Mouse (Mus musculus): Measurements from ENCODE around the gene Hspbp1. TPM values are rescaled to one million over a fixed set of nuclear protein-coding genes. Genes with fewer than 3 reads are reported as not detected.

The Hspbp1 gene
- polyA plus RNA-seq, 1 experiment from 2014 or later, result 103 TPM

- 84% methylated on average over 2 of the region's 2 CpGs for WGBS
- ATAC-seq (ENCODE audit: insufficient number of reproducible peaks, insufficient read depth, low FRiP score, low TSS enrichment), result no peak
- Histone ChIP-seq H3K36me3 (peaks cover 25% of the 10 kb centered on the region), H3K27ac (no peak overlapping the region), H3K4me3 (no peak overlapping the region), H3K4me1 (no peaks in the 10 kb centered on the region), H3K9me3 (no peaks in the 10 kb centered on the region), H3K27me3 (no peaks in the 10 kb centered on the region), H3K4me2 (replicated peaks) (no peak overlapping the region), H3K9ac (no peak overlapping the region)
Observed at GRCm38 (mm10) chr7:4625928-4626327, 58.9 kb downstream of the Hspbp1 start.

DNA sequence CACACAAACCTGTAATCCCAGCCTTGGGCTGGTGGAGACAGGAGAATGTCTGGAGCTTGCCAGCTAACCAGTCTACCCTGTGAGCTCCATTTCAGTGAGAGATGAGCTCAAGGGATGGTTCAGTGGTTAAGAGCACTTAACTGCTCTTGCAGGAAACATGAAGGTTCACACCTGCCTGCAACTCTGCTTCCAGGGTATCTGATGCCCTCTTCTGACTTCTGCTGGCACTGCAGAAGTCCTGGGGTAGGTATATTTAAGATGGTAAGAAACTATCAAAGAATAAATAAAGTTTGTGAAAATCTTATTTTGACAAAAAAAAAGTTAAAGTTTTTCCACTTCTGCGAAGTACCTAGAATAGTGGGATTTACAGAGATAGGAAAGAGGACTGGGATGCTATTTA, 60.5 kb downstream of the Hspbp1 start:
- H3K27me3 ChIP-seq, result no peaks in the 10 kb centered on the region
- WGBS, result 43% methylated on average over 1 of the region's 1 CpGs
- no peak overlapping the region for H3K9ac ChIP-seq
- no peaks in the 10 kb centered on the region for H3K4me1 ChIP-seq
- peaks cover 13% of the 10 kb centered on the region for H3K36me3 ChIP-seq
- H3K27ac ChIP-seq, result no peak overlapping the region
- ATAC-seq (ENCODE audit: insufficient number of reproducible peaks, insufficient read depth, low FRiP score, low TSS enrichment), result no peak
- H3K4me2 ChIP-seq (replicated peaks), result no peak overlapping the region
- no peak overlapping the region for H3K4me3 ChIP-seq
- H3K9me3 ChIP-seq, result no peaks in the 10 kb centered on the region

DNA sequence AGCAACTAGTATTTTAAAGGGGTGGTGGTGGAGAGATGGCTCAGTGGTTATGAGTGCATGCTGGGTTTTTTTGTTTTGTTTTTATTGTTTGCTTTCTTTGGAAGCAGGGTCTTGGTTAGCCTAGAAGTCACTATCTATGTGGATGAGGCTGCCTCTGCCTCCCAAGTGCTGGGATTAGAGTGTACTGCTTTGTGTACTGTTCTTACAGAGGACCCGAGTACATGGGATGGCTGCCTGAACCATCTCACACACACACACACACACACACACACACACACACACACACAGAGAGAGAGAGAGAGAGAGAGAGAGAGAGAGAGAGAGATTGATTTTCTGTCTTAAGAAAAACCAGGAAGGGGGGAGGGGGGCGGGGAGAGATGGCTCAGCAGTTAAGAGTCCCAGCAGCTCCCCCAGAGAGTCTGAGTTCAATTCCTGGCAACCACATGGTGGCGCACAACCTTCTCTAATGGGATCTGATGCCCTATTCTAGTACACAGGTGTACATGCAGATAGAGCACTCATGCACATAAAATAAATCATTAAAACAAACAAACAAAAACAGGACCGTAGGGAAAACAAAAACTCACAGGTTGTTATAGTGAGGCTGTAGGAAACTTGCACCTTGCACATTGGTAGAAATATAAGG, 61.2 kb downstream of the Hspbp1 start:
- H3K4me1 ChIP-seq, result no peaks in the 10 kb centered on the region
- ATAC-seq (ENCODE audit: insufficient number of reproducible peaks, insufficient read depth, low FRiP score, low TSS enrichment), result no peak
- 30% methylated on average over 4 of the region's 4 CpGs for WGBS

GRCm38 (mm10) chr7:4619979-4620378, 64.9 kb downstream of the Hspbp1 start:
- no peak overlapping the region for H3K4me3 ChIP-seq
- ATAC-seq (ENCODE audit: insufficient number of reproducible peaks, insufficient read depth, low FRiP score, low TSS enrichment), result no peak
- H3K9ac ChIP-seq, result no peak overlapping the region
- no peaks in the 10 kb centered on the region for H3K4me1 ChIP-seq
- H3K27me3 ChIP-seq, result no peaks in the 10 kb centered on the region
- H3K9me3 ChIP-seq, result no peaks in the 10 kb centered on the region
- no peaks in the 10 kb centered on the region for H3K36me3 ChIP-seq
- no peak overlapping the region for H3K27ac ChIP-seq
- H3K4me2 ChIP-seq (replicated peaks), result no peak overlapping the region
- WGBS, result 27% methylated on average over 1 of the region's 1 CpGs

More for the DNA sequence above, 61.2 kb downstream of the Hspbp1 start:
- H3K27ac ChIP-seq, result no peak overlapping the region
- H3K9me3 ChIP-seq, result no peaks in the 10 kb centered on the region
- no peaks in the 10 kb centered on the region for H3K27me3 ChIP-seq
- peaks cover 6% of the 10 kb centered on the region for H3K36me3 ChIP-seq
- no peak overlapping the region for H3K9ac ChIP-seq
- no peak overlapping the region for H3K4me2 ChIP-seq (replicated peaks)
- no peak overlapping the region for H3K4me3 ChIP-seq

DNA sequence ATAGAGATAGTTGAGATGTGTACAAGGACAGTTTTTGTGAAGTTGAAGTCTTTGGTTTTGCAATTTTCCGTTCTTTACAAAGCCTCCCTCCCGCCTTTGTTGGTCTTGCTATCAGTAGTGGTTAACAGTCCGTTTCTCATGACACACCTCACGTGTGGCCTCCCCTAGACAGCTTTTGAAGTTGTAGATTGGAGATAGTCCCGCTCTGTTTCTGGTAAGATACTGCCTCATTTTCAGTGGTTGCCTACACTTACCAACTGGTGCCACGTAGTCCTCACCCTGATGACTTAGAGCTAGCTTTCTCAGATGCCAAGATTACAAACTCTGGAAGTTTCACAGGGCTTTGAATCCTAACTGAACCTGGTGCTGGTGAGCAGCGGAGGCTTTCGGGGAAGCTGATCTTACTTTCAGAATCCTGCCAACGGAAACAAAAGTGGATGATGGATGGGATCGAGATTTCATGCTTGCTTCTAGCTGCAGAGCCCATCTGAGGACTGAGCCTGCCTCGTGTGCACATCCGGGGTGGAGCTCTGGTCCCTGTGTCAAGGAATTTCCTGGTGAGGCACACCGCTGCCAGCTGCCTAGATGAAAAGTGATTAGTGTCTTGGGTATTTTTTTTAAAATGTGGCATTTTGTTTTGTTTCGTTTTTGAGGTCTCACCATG, 71.0 kb downstream of the Hspbp1 start:
- no peak for ATAC-seq (ENCODE audit: insufficient number of reproducible peaks, insufficient read depth, low FRiP score, low TSS enrichment)
- no peak overlapping the region for H3K9ac ChIP-seq
- no peaks in the 10 kb centered on the region for H3K4me1 ChIP-seq
- 79% methylated on average over 14 of the region's 14 CpGs for WGBS
- H3K9me3 ChIP-seq, result no peaks in the 10 kb centered on the region
- no peak overlapping the region for H3K4me2 ChIP-seq (replicated peaks)
- no peak overlapping the region for H3K27ac ChIP-seq
- H3K27me3 ChIP-seq, result no peaks in the 10 kb centered on the region
- H3K36me3 ChIP-seq, result no peaks in the 10 kb centered on the region
- H3K4me3 ChIP-seq, result no peak overlapping the region

DNA sequence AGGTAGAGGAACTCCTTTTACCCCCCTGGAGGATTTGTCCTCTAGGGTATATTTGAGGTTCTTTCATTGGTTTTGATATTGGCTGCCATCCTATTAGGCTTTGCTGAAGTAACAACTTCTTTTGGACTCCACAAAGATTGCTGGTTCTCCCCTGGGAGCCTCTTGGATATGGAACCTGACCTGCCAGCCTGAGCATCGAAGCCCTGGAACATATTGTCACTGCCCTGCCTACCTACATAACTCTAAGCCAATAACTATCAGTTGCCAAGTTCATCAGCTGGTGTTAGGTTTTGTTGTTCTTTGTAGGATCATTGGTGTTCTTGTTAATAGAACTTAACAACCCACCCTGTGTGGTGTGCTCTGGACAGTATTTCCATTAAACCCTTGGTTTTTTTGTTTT, 71.9 kb downstream of the Hspbp1 start:
- Histone ChIP-seq H3K4me2 (replicated peaks) (no peak overlapping the region), H3K27me3 (no peaks in the 10 kb centered on the region), H3K27ac (no peak overlapping the region), H3K4me1 (no peaks in the 10 kb centered on the region), H3K9me3 (no peaks in the 10 kb centered on the region), H3K4me3 (no peak overlapping the region), H3K9ac (no peak overlapping the region), H3K36me3 (no peaks in the 10 kb centered on the region)
- WGBS, result 61% methylated on average over 1 of the region's 1 CpGs
- no peak for ATAC-seq (ENCODE audit: insufficient number of reproducible peaks, insufficient read depth, low FRiP score, low TSS enrichment)

DNA sequence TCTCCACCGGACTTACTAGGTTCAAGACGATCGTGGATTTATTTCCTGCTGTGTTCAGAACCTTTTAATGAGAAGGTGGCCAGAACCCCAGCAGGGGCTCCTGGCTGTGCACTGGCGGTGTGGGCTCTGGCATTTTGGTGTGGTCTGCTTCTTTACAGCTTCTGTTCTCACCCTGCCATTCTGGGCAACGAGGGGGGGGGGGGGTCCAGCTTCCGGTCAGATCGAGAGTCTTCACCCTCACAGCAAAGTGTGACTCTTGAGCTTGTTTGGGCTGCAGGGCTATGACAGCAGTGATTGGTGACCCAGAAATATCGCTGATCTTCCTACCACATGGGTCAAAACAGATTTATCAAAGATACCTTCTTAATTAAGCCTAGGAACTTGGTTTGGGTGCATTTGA, 72.5 kb downstream of the Hspbp1 start:
- Histone ChIP-seq H3K27ac (no peak overlapping the region), H3K36me3 (no peaks in the 10 kb centered on the region), H3K9ac (no peak overlapping the region), H3K4me2 (replicated peaks) (no peak overlapping the region), H3K4me3 (no peak overlapping the region), H3K9me3 (no peaks in the 10 kb centered on the region), H3K27me3 (no peaks in the 10 kb centered on the region), H3K4me1 (no peaks in the 10 kb centered on the region)
- WGBS, result 68% methylated on average over 8 of the region's 8 CpGs
- no peak for ATAC-seq (ENCODE audit: insufficient number of reproducible peaks, insufficient read depth, low FRiP score, low TSS enrichment)

DNA sequence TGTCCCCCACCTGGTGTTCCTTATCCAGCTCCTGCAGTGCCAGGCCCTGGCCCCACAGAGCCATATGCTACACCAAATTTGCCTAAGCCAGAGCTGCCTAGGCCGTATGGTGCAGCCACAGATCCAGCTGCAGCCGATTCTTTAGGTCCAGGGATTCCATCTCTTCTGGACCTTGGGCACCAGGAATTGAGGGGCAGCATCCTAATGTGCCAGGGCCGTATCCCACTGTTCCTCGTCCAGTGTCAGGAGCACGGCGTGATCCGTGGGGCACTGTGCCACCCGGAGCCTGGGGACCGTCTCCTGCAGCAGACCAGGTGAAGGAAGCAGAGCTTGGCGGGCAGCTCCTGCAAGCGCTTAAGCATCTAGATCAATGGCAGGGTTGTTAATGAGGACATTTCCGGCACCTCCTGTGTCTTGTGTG, 72.9 kb downstream of the Hspbp1 start:
- Histone ChIP-seq H3K9ac (no peak overlapping the region), H3K4me2 (replicated peaks) (no peak overlapping the region), H3K4me3 (no peak overlapping the region), H3K27me3 (no peaks in the 10 kb centered on the region), H3K4me1 (no peaks in the 10 kb centered on the region), H3K9me3 (no peaks in the 10 kb centered on the region), H3K27ac (no peak overlapping the region), H3K36me3 (no peaks in the 10 kb centered on the region)
- WGBS, result 80% methylated on average over 12 of the region's 12 CpGs
- ATAC-seq (ENCODE audit: insufficient number of reproducible peaks, insufficient read depth, low FRiP score, low TSS enrichment), result no peak

DNA sequence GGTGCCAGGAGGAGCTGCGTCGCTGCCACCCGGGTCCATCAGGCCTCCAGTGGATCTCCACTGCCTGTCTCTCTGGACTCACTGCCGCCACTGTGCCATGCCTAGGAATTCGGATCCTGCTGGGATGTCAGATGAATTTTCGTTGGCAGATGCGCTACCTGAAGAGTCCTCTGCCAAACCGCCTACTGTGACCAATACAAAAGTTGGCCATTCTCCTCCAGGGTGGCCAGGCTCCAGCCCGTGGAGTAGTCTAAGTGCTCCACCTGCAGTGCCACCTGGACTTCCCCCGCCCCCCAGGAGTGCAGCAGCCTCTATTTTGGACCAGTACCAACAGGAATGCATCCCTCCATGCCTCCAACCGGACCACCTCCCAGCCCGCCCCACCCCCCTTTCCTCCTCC, 73.4 kb downstream of the Hspbp1 start:
- Histone ChIP-seq H3K27me3 (no peaks in the 10 kb centered on the region), H3K4me1 (no peaks in the 10 kb centered on the region), H3K9me3 (no peaks in the 10 kb centered on the region), H3K9ac (no peak overlapping the region), H3K27ac (no peak overlapping the region), H3K36me3 (no peaks in the 10 kb centered on the region), H3K4me2 (replicated peaks) (no peak overlapping the region), H3K4me3 (no peak overlapping the region)
- WGBS, result 83% methylated on average over 12 of the region's 12 CpGs
- no peak for ATAC-seq (ENCODE audit: insufficient number of reproducible peaks, insufficient read depth, low FRiP score, low TSS enrichment)

Other genes starting within 250 kb of the Hspbp1 start
- gene Rdh13, start 239.4 kb downstream of the Hspbp1 start, polyA plus RNA-seq (2016; fragmentation: Nextera tagmentation; extraction: Ambion mirVana), result 25.9 and 29.1 TPM in 2 replicates
- gene Eps8l1, start 224.4 kb downstream of the Hspbp1 start, polyA plus RNA-seq (2016; fragmentation: Nextera tagmentation; extraction: Ambion mirVana), result 7.2 and 7.3 TPM in 2 replicates
- gene Ppp1r12c, start 183.4 kb downstream of the Hspbp1 start, polyA plus RNA-seq (2016; fragmentation: Nextera tagmentation; extraction: Ambion mirVana), result 65.6 and 68.1 TPM in 2 replicates
- 114 and 135 TPM in 2 replicates for gene Tnnt1, start 168.7 kb downstream of the Hspbp1 start, polyA plus RNA-seq (2016; fragmentation: Nextera tagmentation; extraction: Ambion mirVana)
- gene Tnni3, start 160.8 kb downstream of the Hspbp1 start, polyA plus RNA-seq (2016; fragmentation: Nextera tagmentation; extraction: Ambion mirVana), result 4.4 and 4.6 TPM in 2 replicates
- gene Dnaaf3, start 152.6 kb downstream of the Hspbp1 start, polyA plus RNA-seq (2016; fragmentation: Nextera tagmentation; extraction: Ambion mirVana), result 2.2 and 2.9 TPM in 2 replicates
- 5.9 and 8.8 TPM in 2 replicates for gene Syt5, start 137.5 kb downstream of the Hspbp1 start, polyA plus RNA-seq (2016; fragmentation: Nextera tagmentation; extraction: Ambion mirVana)
- not detected in 2 replicates for gene Ptprh, start 81.0 kb downstream of the Hspbp1 start, polyA plus RNA-seq (2016; fragmentation: Nextera tagmentation; extraction: Ambion mirVana)
- 1.9 and 2.2 TPM in 2 replicates for gene Tmem86b, start 53.6 kb downstream of the Hspbp1 start, polyA plus RNA-seq (2016; fragmentation: Nextera tagmentation; extraction: Ambion mirVana)
- gene Ppp6r1, start 26.0 kb downstream of the Hspbp1 start, polyA plus RNA-seq (2016; fragmentation: Nextera tagmentation; extraction: Ambion mirVana), result 10.6 and 11.7 TPM in 2 replicates
- 2.8 and 3.6 TPM in 2 replicates for gene Brsk1, start 5.5 kb upstream of the Hspbp1 start, polyA plus RNA-seq (2016; fragmentation: Nextera tagmentation; extraction: Ambion mirVana)
- 0.33 TPM in 1 of 2 replicates, not detected in the other for gene Tmem150b, start 40.2 kb upstream of the Hspbp1 start, polyA plus RNA-seq (2016; fragmentation: Nextera tagmentation; extraction: Ambion mirVana)
- 71.1 and 77.3 TPM in 2 replicates for gene Kmt5c, start 55.0 kb upstream of the Hspbp1 start, polyA plus RNA-seq (2016; fragmentation: Nextera tagmentation; extraction: Ambion mirVana)
- 66.1 and 67.8 TPM in 2 replicates for gene Cox6b2, start 68.0 kb upstream of the Hspbp1 start, polyA plus RNA-seq (2016; fragmentation: Nextera tagmentation; extraction: Ambion mirVana)
- not detected in 2 replicates for gene Fam71e2, start 86.2 kb upstream of the Hspbp1 start, polyA plus RNA-seq (2016; fragmentation: Nextera tagmentation; extraction: Ambion mirVana)
- gene Il11, start 97.8 kb upstream of the Hspbp1 start, polyA plus RNA-seq (2016; fragmentation: Nextera tagmentation; extraction: Ambion mirVana), result 0.10 TPM in 1 of 2 replicates, not detected in the other
- not detected in 2 replicates for gene Tmem190, start 97.9 kb upstream of the Hspbp1 start, polyA plus RNA-seq (2016; fragmentation: Nextera tagmentation; extraction: Ambion mirVana)
- 5.8 and 6.2 TPM in 2 replicates for gene Tmem238, start 104.6 kb upstream of the Hspbp1 start, polyA plus RNA-seq (2016; fragmentation: Nextera tagmentation; extraction: Ambion mirVana)
- 388 and 404 TPM in 2 replicates for gene Rpl28, start 107.8 kb upstream of the Hspbp1 start, polyA plus RNA-seq (2016; fragmentation: Nextera tagmentation; extraction: Ambion mirVana)
- gene Ube2s, start 127.5 kb upstream of the Hspbp1 start, polyA plus RNA-seq (2016; fragmentation: Nextera tagmentation; extraction: Ambion mirVana), result 422 and 452 TPM in 2 replicates
- 0.48 and 0.52 TPM in 2 replicates for gene Shisa7, start 159.6 kb upstream of the Hspbp1 start, polyA plus RNA-seq (2016; fragmentation: Nextera tagmentation; extraction: Ambion mirVana)
- 4.1 and 4.4 TPM in 2 replicates for gene Isoc2b, start 185.2 kb upstream of the Hspbp1 start, polyA plus RNA-seq (2016; fragmentation: Nextera tagmentation; extraction: Ambion mirVana)
- 0.74 and 0.93 TPM in 2 replicates for gene Isoc2a, start 192.1 kb upstream of the Hspbp1 start, polyA plus RNA-seq (2016; fragmentation: Nextera tagmentation; extraction: Ambion mirVana)
- not detected in 2 replicates for gene Gm36210, start 221.4 kb upstream of the Hspbp1 start, polyA plus RNA-seq (2016; fragmentation: Nextera tagmentation; extraction: Ambion mirVana)
- gene Zfp628, start 230.1 kb upstream of the Hspbp1 start, polyA plus RNA-seq (2016; fragmentation: Nextera tagmentation; extraction: Ambion mirVana), result 4.0 and 4.3 TPM in 2 replicates
- 5.4 and 7.7 TPM in 2 replicates for gene Nat14, start 237.0 kb upstream of the Hspbp1 start, polyA plus RNA-seq (2016; fragmentation: Nextera tagmentation; extraction: Ambion mirVana)
- 1.5 and 1.6 TPM in 2 replicates for gene Ssc5d, start 240.7 kb upstream of the Hspbp1 start, polyA plus RNA-seq (2016; fragmentation: Nextera tagmentation; extraction: Ambion mirVana)